Mouse (Mus musculus) spleen, adult 12 weeks (tissue): ENCODE data around the gene Cox19.
"Not testable (repeated sequence)": the region's sequence is repeated elsewhere in the genome, so short reads cannot be mapped to it uniquely, and the experiment has no call there.

Source experiments
- DNase-seq: peaks from one replicate; pipeline ENCODE4 v3.0.0; 2022; ENCODE audit warnings: low spot score

The Cox19 gene

DNA sequence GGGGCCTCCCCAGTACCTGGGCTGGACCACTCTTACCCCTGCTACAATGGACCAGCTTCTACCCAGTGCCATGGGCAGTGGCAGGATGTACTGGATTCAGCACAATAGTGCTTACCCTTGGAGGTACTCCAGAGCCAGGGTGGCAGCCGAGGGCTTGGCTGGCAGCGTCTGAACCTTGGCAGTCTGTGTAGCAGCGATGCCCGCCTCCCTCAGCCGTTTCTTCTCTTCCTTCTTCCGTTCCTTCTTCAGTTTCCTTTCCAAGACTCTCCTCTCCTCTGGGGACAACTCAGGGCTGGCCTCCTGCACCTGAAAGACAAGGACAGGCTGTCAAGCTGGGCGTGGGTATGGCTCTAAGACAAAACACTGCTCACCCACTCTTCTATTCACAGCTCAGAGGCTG is 12.6 kb upstream of the Cox19 start:
- no peak for DNase-seq

GRCm38 (mm10) chr5:139359244-139359643 is 8.0 kb upstream of the Cox19 start:
- no peak for DNase-seq

DNA sequence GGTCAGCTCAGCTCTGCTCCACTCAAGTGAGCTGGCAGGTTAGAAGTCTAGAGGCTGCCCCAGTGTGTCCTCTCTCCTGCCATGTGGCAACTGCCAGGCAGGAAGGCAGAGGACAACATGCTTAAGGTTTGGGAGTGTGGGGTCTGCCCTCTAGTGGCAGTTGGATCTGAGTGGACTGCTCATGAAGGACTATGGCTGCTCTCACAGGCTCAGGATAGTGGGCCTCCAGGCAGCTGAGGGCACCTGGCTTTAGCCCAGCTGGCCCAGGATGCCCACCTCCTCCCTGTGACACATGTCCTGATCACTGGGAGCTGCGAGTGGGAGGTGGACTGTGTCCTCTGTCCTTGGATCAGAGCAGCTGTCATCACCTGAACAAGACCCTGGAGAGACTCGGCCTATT is 7.4 kb upstream of the Cox19 start:
- no peak for DNase-seq

DNA sequence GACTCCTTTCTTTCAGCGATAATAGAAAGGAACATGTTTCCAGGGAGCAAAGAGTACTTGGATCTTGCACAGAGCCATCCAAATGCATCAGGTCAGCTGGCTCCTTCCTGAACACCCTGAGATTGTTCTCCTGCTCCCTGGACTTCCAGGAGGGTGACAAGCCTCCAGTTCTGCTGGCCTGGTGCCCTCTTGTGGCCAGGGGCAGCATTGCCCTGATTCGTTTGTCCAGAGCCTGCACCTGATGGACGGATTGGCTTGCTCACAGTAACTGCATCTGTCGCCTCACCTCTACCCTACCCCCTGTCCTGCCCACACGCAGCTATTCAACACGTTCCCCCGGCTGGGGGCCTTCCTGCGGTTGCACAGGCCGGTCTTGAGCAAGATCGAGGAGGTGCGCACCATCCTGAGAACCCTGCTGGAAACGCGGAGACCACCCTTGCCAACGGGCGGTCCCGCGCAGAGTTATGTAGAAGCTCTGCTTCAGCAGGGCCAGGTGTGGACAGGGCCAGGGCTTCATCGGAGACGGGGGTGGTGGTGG is 4.1 kb upstream of the Cox19 start:
- peak; percentile 65 for DNase-seq

- no peak for DNase-seq
Measured at GRCm38 (mm10) chr5:139353946-139354345, 2.7 kb upstream of the Cox19 start.

GRCm38 (mm10) chr5:139353496-139353895 is 2.3 kb upstream of the Cox19 start:
- DNase-seq = no peak

GRCm38 (mm10) chr5:139352317-139352716 is 1.1 kb upstream of the Cox19 start, which contains the start of gene Cyp2w1:
Gene Cyp2w1, plus strand, starts transcription at chr5:139352617.
- DNase-seq = no peak

DNA sequence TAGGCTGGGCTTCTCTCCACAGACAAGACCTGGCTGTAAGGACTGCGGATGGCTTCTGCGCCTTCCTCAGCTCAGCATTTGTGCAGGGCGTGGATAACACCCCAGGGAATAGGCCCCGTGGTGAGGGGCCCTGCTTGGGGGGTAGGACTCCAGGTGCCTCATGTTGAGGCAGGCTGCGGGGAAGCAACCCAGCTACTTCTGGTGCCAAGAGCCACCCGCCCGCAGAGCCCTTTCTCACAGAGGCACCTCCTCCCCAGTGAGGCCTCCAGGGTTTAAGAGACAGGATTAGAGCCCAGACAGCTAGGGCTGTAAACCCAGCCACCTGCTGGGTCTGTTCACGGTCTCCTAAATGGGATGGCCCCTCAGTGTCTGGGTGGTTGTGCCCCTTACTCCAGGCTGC is 410 bp upstream of the Cox19 start:
- DNase-seq = no peak

DNA sequence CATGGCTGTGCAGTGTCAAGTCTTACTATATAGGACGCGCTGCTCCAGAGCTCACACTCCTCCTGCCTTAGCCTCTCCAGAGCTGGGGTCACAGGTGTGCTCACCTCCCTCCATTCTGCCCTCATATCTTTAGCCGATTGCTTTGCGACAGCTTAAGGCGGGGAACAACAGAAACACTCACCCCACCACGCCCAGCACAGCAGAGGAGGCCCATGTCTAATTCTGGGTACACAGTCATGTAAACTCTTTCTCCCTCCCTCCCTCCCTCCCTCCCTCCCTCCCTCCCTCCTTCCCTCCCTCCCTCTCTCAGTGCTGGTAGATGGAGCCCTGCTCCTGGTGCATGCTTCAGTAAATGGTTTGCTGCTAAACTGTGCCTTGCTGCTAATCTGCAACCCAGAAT is 1.5 kb downstream of the Cox19 start:
- DNase-seq = no peak

DNA sequence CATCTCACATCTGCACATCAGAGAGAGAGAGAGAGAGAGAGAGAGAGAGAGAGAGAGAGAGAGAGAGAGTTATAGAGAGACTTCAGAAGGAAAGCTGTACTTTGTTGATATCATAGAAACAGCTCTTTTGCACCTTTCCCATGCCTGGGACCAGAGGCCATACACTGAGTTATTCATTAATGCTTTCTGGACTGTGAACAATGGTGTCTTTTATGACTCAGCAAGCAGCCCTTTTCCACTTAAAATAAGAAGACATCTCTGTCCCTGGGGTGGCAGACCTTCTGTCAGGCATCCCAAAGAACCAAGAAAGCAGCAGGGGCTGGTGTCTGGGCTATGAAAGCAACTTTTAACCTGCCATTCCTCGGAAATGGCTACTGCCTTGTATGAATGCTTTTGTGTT is 4.0 kb downstream of the Cox19 start:
- no peak for DNase-seq

- no peak for DNase-seq
Measured at GRCm38 (mm10) chr5:139345364-139345714, 5.9 kb downstream of the Cox19 start.

GRCm38 (mm10) chr5:139344687-139345363 is 6.4 kb downstream of the Cox19 start:
- peak; percentile 95 for DNase-seq

DNA sequence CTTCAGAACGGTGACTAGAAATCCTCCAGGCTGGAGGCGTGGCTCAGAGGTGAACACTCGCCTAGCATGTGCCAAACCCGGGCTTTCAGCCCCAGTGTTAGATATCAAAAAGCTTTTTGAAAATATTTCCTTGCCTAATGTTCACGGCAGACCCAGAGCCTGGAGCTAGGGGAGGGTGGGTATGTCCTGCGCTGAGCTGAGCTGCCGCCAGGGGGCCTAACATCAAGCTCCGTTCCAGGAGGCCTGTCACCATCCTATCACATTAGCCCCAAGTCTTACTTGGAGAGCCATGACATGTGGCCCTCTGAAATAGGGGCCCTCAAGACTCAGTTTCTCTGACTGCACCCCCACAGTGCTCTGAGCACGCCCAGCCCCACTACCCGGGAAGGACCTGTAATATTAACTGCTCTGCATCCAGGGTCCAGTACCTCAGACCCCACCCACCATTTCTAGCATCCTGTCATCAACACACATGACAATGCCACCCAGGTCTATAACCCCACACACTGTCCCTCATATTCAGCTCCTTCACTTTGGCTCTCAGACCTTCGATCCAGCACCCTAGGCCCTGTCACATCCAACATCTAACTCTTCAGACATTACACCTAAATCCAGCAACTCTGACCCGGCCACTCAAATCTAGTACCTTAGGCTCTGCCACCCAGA is 7.1 kb downstream of the Cox19 start:
- peak; percentile 70 for DNase-seq

- DNase-seq = no peak
Measured at GRCm38 (mm10) chr5:139338891-139339290, 12.3 kb downstream of the Cox19 start.

DNA sequence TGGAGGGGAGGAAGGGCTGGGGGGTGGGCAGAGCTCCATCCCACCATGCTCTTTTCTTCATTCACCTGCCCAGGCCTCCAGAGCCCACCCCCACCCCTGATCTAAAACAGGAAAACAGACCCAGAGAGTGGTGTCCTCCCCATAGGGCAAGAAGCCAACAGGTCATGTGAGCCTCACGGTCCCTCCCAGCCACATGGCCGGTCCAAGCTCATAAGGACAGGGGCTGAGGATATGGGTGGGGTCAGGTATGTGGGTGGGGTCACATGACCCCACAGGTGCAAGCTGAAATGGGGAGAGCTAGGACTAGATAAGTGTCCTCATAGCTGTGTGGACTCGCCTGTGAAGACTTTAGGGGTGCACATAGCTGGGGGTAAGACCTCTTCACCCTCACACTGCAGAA is 12.8 kb downstream of the Cox19 start:
- DNase-seq = no peak

GRCm38 (mm10) chr5:139337826-139338370 is 13.3 kb downstream of the Cox19 start:
- DNase-seq = no peak

DNA sequence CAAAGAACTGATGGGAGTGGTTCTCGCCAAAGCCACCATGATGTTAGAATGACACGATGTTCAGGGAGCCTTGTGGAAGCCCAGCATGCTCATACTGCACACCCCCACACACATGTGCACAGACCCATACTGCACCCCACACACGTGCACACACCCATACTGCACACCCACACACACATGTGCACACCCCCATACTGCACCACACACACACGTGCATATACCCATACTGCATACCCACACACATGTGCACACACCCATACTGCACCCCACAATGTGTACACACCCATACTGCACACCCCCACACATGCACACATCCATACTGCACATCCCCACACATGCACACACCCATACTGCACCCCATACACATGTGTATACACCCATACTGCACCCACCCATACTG is 15.6 kb downstream of the Cox19 start:
- DNase-seq = no peak

DNA sequence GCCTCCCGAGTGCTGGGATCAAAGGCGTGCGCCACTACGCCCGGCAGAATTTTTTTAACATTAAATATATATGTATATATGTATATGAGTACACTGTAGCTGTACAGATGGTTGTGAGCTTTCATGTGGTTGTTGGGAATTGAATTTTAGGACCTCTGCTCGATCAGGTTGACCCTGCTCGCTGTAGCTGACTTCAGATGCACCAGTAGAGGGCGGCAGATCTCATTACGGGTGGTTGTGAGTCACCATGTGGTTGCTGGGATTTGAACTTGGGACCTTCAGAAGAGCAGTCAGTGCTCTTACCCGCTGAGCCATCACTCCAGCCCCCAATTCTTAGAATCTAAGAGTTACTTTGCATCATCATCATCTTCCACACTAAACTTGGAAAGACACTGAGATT is 16.8 kb downstream of the Cox19 start:
- not testable (repeated sequence) for DNase-seq

DNA sequence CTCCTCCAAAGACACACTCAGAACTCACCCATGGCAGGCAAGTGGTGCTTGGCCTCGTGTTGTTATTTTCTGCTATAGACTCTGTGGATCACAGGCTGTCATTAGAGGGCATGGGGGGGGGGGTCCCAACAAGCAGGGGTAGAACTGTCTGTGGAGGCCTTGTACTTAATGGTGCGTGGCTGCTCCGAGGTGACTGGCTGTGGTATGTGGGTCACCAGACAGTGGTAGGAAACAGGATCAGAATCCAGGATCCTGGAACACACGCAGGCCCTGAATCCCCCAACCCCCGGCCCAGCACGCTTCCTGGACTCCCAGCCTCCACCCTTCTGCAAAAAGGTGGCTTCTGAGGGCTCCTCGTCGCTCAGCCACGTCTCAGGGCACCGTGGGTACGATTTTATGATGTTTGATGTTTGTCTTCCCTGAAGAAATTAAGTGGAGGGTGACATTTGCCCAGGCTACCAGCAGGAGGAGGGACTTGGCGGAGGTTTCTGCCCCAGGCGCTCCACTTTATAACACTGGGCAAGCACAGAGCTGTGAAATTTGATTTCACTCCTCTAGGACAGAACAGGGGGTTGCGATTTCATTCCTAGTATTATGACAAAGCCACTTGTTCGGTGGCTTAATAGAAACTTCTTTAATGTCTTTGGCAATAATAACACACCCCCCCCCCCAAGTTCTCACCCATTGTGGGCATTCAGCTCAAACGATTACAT is 17.8 kb downstream of the Cox19 start:
- DNase-seq = no peak

DNA sequence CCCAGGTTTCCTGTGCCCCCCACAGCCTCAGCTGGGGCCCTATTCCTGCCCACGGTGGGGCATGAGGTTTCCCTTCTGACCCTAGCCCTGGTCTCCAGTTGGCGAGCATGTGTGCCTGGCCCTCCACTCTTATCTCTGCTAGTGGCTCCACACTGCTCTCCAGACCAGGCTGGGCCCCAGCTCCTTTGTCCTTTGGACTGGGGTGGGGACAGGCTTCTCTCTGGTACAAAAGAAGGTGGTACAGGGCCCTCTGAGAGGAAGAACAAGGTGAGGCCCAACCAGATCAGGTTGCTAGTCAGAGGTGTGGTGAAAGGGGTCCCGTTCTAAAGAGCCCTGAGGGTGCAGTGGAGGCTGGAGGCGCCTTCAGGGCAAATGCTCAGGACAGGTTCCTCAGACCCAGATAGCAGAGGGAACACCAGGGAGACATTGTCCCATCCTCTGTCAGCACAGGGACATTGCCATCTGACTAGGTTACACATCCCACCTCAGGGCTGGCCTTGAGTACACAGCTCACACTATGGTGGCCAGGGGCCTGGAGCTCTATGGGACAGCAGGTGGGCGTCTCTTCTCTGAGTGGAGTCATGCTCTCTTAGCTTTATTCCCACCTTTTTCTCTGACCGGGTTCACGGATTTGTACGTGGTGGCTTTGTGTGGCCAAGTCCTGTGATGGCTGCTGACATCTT is 18.5 kb downstream of the Cox19 start:
- no peak for DNase-seq

- peak; percentile 64 for DNase-seq
Measured at GRCm38 (mm10) chr5:139331742-139332141, 19.5 kb downstream of the Cox19 start.

GRCm38 (mm10) chr5:139330766-139331165 is 20.5 kb downstream of the Cox19 start:
- no peak for DNase-seq
